Mouse (Mus musculus) hindbrain, embryonic 11.5 days (tissue): ENCODE results near the gene Lalba. TPM values are rescaled to one million over a fixed set of nuclear protein-coding genes. Genes with fewer than 3 reads are reported as not detected.
"Not testable (repeated sequence)": the region's sequence is repeated elsewhere in the genome, so short reads cannot be mapped to it uniquely, and the experiment has no call there.

Experiments
- ATAC-seq: fragments of 200-750 bp; cut with Nextera tagmentation; 2 replicates; pipeline ENCODE4 v1.8.0; 2017; ENCODE audit warnings: mild to moderate bottlenecking, moderate TSS enrichment, moderate library complexity; ENCODE audit not compliant: low FRiP score
- DNase-seq: peaks from one replicate; pipeline ENCODE4 v3.0.0-alpha.2; 2015; ENCODE audit warnings: low spot score
- H3K27ac ChIP-seq: fragments of 300-500 bp; sonication (generic); 2 replicates; pipeline ENCODE4 v1.5.1; 2014; ENCODE audit warnings: mild to moderate bottlenecking, low read depth, low read length
- H3K27me3 ChIP-seq: fragments of 300-500 bp; sonication (generic); 2 replicates; pipeline ENCODE4 v1.6.1; 2014; ENCODE audit warnings: mild to moderate bottlenecking, low read length, moderate library complexity, mixed read lengths; ENCODE audit not compliant: control insufficient read depth, insufficient read depth
- H3K36me3 ChIP-seq: fragments of 300-500 bp; sonication (generic); 2 replicates; pipeline ENCODE4 v1.6.1; 2014; ENCODE audit warnings: mild to moderate bottlenecking, low read length, moderate library complexity, mixed read lengths; ENCODE audit not compliant: control insufficient read depth, insufficient read depth
- H3K4me1 ChIP-seq: fragments of 300-500 bp; sonication (generic); replicated peaks from 2 replicates; pipeline ENCODE4 v1.6.1; 2014; ENCODE audit warnings: low read length, mixed read lengths; ENCODE audit not compliant: control insufficient read depth, insufficient read depth
- H3K4me2 ChIP-seq: fragments of 300-500 bp; sonication (generic); replicated peaks from 2 replicates; pipeline ENCODE4 v1.6.1; 2014; ENCODE audit warnings: mild to moderate bottlenecking, low read depth, low read length
- H3K4me3 ChIP-seq: fragments of 300-500 bp; sonication (generic); 2 replicates; pipeline ENCODE4 v1.5.1; 2014; ENCODE audit warnings: low read depth, low read length
- H3K9ac ChIP-seq: fragments of 300-500 bp; sonication (generic); 2 replicates; pipeline ENCODE4 v1.6.1; 2014; ENCODE audit warnings: low read depth, low read length
- H3K9me3 ChIP-seq: fragments of 300-500 bp; sonication (generic); 2 replicates; pipeline ENCODE4 v1.6.1; 2016; ENCODE audit warnings: low read length; ENCODE audit not compliant: control insufficient read depth
- WGBS: fragments of 180-500 bp; shearing (Covaris S2); extraction: QIAGEN DNeasy Blood & Tissue Kit; methylation state at CpG from one replicate; pipeline ENCODE4 v1.1.7; 2014; 5-methylcytosine and 5-hydroxymethylcytosine counted together
- polyA plus RNA-seq: library from polyadenylated mRNA; unstranded; fragments of >200 nt; fragmentation: Nextera tagmentation; extraction: Ambion mirVana; gene quantifications from 2 replicates; pipeline ENCODE4 v1.2.1, GENCODE M21; 2014

Gene Lalba
- polyA plus RNA-seq, result not detected in 2 replicates

GRCm38 (mm10) chr15:98482701-98483100 lies at the start of gene Lalba:
TSS of gene Lalba (minus strand) at chr15:98482721.
- ATAC-seq, result no peak
- WGBS, result 67% methylated on average over 3 of the region's 3 CpGs
- H3K4me1 ChIP-seq, result no peaks in the 10 kb centered on the region

GRCm38 (mm10) chr15:98532281-98532680 lies 49.8 kb upstream of the Lalba start:
- H3K27ac ChIP-seq, result no peak overlapping the region
- H3K9ac ChIP-seq, result peak overlapping the region; percentile 95
- H3K27me3 ChIP-seq, result no peaks in the 10 kb centered on the region
- peaks cover 11% of the 10 kb centered on the region for H3K36me3 ChIP-seq
- peak overlapping the region; percentile 84 for H3K4me2 ChIP-seq
- 57% methylated on average over 5 of the region's 5 CpGs for WGBS
- no peak for DNase-seq
- 0 out of 2 replicates have a peak, but pooled peaks cover 3% of the 10 kb centered on the region for H3K4me1 ChIP-seq
- H3K9me3 ChIP-seq, result no peaks in the 10 kb centered on the region
- H3K4me3 ChIP-seq, result peak overlapping the region; percentile 89
- ATAC-seq, result no peak

More at GRCm38 (mm10) chr15:98482701-98483100, at the start of gene Lalba:
- H3K4me3 ChIP-seq, result no peak within 1 kb of the TSS
- H3K27ac ChIP-seq, result no peak within 1 kb of the TSS
- no peak within 1 kb of the TSS for H3K4me2 ChIP-seq
- no peak for DNase-seq
- H3K9ac ChIP-seq, result no peak within 1 kb of the TSS
- no peaks in the 10 kb centered on the region for H3K27me3 ChIP-seq
- H3K36me3 ChIP-seq, result no peaks in the 10 kb centered on the region
- no peaks in the 10 kb centered on the region for H3K9me3 ChIP-seq

- DNase-seq, result no peak
- no peak overlapping the region for H3K4me3 ChIP-seq
- no peaks in the 10 kb centered on the region for H3K27me3 ChIP-seq
- ATAC-seq, result no peak
- H3K36me3 ChIP-seq, result peaks cover 15% of the 10 kb centered on the region
- H3K9me3 ChIP-seq, result no peaks in the 10 kb centered on the region
- no peak overlapping the region for H3K4me2 ChIP-seq
- H3K9ac ChIP-seq, result no peak overlapping the region
- H3K27ac ChIP-seq, result no peak overlapping the region
- 0 out of 2 replicates have a peak, but pooled peaks cover 3% of the 10 kb centered on the region for H3K4me1 ChIP-seq
- 91% methylated on average over 5 of the region's 5 CpGs for WGBS
Observed at GRCm38 (mm10) chr15:98528066-98528563, 45.6 kb upstream of the Lalba start.

GRCm38 (mm10) chr15:98527056-98527771 lies 44.7 kb upstream of the Lalba start:
- 94% methylated on average over 5 of the region's 5 CpGs for WGBS
- Histone ChIP-seq H3K4me3 (no peak overlapping the region), H3K36me3 (peaks cover 15% of the 10 kb centered on the region), H3K9me3 (no peaks in the 10 kb centered on the region), H3K9ac (no peak overlapping the region), H3K27me3 (no peaks in the 10 kb centered on the region), H3K4me1 (no peaks in the 10 kb centered on the region), H3K4me2 (no peak overlapping the region), H3K27ac (no peak overlapping the region)
- DNase-seq (no peak), ATAC-seq (no peak)

- ATAC-seq, result no peak
- WGBS, result 72% methylated on average over 5 of the region's 5 CpGs
- H3K4me1 ChIP-seq, result no peaks in the 10 kb centered on the region
- H3K36me3 ChIP-seq, result peaks cover 15% of the 10 kb centered on the region
- no peak overlapping the region for H3K9ac ChIP-seq
- no peaks in the 10 kb centered on the region for H3K27me3 ChIP-seq
- no peak overlapping the region for H3K4me3 ChIP-seq
- H3K9me3 ChIP-seq, result no peaks in the 10 kb centered on the region
- H3K4me2 ChIP-seq, result no peak overlapping the region
- H3K27ac ChIP-seq, result no peak overlapping the region
- DNase-seq, result no peak
Observed at GRCm38 (mm10) chr15:98526057-98526456, 43.5 kb upstream of the Lalba start.

GRCm38 (mm10) chr15:98521245-98521644 lies 38.7 kb upstream of the Lalba start:
- Histone ChIP-seq H3K9me3 (no peaks in the 10 kb centered on the region), H3K4me1 (no peaks in the 10 kb centered on the region), H3K27me3 (no peaks in the 10 kb centered on the region), H3K27ac (no peak overlapping the region), H3K4me2 (no peak overlapping the region), H3K4me3 (no peak overlapping the region), H3K36me3 (peaks cover 14% of the 10 kb centered on the region), H3K9ac (no peak overlapping the region)
- ATAC-seq (no peak), DNase-seq (no peak)
- 93% methylated on average over 3 of the region's 3 CpGs for WGBS

GRCm38 (mm10) chr15:98517380-98518355 lies 35.1 kb upstream of the Lalba start:
- Histone ChIP-seq H3K4me3 (no peak overlapping the region), H3K4me2 (no peak overlapping the region), H3K27me3 (no peaks in the 10 kb centered on the region), H3K27ac (no peak overlapping the region), H3K4me1 (no peaks in the 10 kb centered on the region), H3K36me3 (peaks cover 10% of the 10 kb centered on the region), H3K9me3 (no peaks in the 10 kb centered on the region), H3K9ac (no peak overlapping the region)
- WGBS, result 72% methylated on average over 16 of the region's 16 CpGs
- peak; percentile 79 for DNase-seq
- ATAC-seq, result no peak

- not testable (repeated sequence) for DNase-seq
Observed at GRCm38 (mm10) chr15:98514845-98515244, 32.3 kb upstream of the Lalba start.

More at GRCm38 (mm10) chr15:98514845-98515244, 32.3 kb upstream of the Lalba start:
- WGBS, result 89% methylated on average over 2 of the region's 2 CpGs
- H3K9ac ChIP-seq, ATAC-seq, H3K36me3 ChIP-seq, H3K4me3 ChIP-seq, H3K4me1 ChIP-seq, H3K9me3 ChIP-seq, H3K27ac ChIP-seq, H3K4me2 ChIP-seq, H3K27me3 ChIP-seq: not testable (repeated sequence)
